Mouse (Mus musculus) gastrocnemius, adult 2 months (tissue): ENCODE results near the gene Cbx8. TPM values are rescaled to one million over a fixed set of nuclear protein-coding genes. Genes with fewer than 3 reads are reported as not detected.
A peak's percentile ranks its signal among the peaks of the same experiment; 100 is the strongest.

ENCODE experiments used
- DNase-seq: peaks from one replicate; pipeline ENCODE4 v3.0.0; 2022
- H3K27ac ChIP-seq: fragments of 200-600 bp; 2 replicates; pipeline ENCODE4 v1.8.1; 2022; ENCODE audit warnings: mild to moderate bottlenecking
- H3K4me3 ChIP-seq: fragments of 200-600 bp; 2 replicates; pipeline ENCODE4 v1.8.1; 2022; ENCODE audit warnings: mild to moderate bottlenecking, moderate library complexity
- CTCF ChIP-seq: fragments of 200-600 bp; IDR thresholded peaks from 2 replicates; pipeline ENCODE4 v1.8.1; 2022; ENCODE audit warnings: antibody characterized with exemption, mild to moderate bottlenecking, moderate library complexity
- intact Hi-C: fragments of 180-260 bp; cut with DNase I; formaldehyde crosslinking; loops from one replicate; pipeline ENCODE4 v1.15.1; 2025
- total RNA-seq, 2 experiments: library from RNA; stranded (reverse); gene quantifications; 2 replicates each; pipeline ENCODE4 v1.2.3; 2021

Gene Cbx8
- total RNA-seq, 2 experiments from 2014 or later: 1.5 to 1.6 TPM

GRCm38 (mm10) chr11:119005547-119006275 lies 35.1 kb downstream of the Cbx8 start:
- DNase-seq: no peak
- no peak overlapping the region for H3K4me3 ChIP-seq
- TF ChIP-seq CTCF: no peak
- intact Hi-C loops: no loop called here
- no peak overlapping the region for H3K27ac ChIP-seq

GRCm38 (mm10) chr11:119001493-119002128 lies 39.2 kb downstream of the Cbx8 start:
- DNase-seq: no peak
- Histone ChIP-seq H3K4me3 (no peak overlapping the region), H3K27ac (no peak overlapping the region)
- intact Hi-C loops: no loop called here
- no peak for TF ChIP-seq CTCF

- no peak for TF ChIP-seq CTCF
- intact Hi-C loops: no loop called here
Observed at GRCm38 (mm10) chr11:119000877-119001276, 39.9 kb downstream of the Cbx8 start.

GRCm38 (mm10) chr11:118999361-118999804 lies 41.4 kb downstream of the Cbx8 start:
- no peak for TF ChIP-seq CTCF
- intact Hi-C loops: no loop called here
- Histone ChIP-seq H3K27ac (no peak overlapping the region), H3K4me3 (no peak overlapping the region)
- no peak for DNase-seq

More at GRCm38 (mm10) chr11:119000877-119001276, 39.9 kb downstream of the Cbx8 start:
- no peak overlapping the region for H3K4me3 ChIP-seq
- no peak for DNase-seq
- H3K27ac ChIP-seq: no peak overlapping the region

GRCm38 (mm10) chr11:118998540-118999265 lies 42.1 kb downstream of the Cbx8 start:
- intact Hi-C loops: no loop called here
- no peak overlapping the region for H3K27ac ChIP-seq
- H3K4me3 ChIP-seq: no peak overlapping the region
- DNase-seq: peak; percentile 75
- peak; percentile 93; the same call in 1 of the 2 replicates for TF ChIP-seq CTCF

- no peak for DNase-seq
- no peak for TF ChIP-seq CTCF
- Histone ChIP-seq H3K4me3 (no peak overlapping the region), H3K27ac (no peak overlapping the region)
- intact Hi-C loops: no loop called here
Observed at GRCm38 (mm10) chr11:118997182-118997581, 43.6 kb downstream of the Cbx8 start.

GRCm38 (mm10) chr11:118995448-118995847 lies 45.3 kb downstream of the Cbx8 start:
- no peak for DNase-seq
- TF ChIP-seq CTCF: no peak
- Histone ChIP-seq H3K4me3 (no peak overlapping the region), H3K27ac (no peak overlapping the region)
- intact Hi-C loops: no loop called here

- intact Hi-C loops: no loop called here
- no peak for DNase-seq
- Histone ChIP-seq H3K4me3 (no peak overlapping the region), H3K27ac (no peak overlapping the region)
- no peak for TF ChIP-seq CTCF
Observed at GRCm38 (mm10) chr11:118992781-118993180, 48.0 kb downstream of the Cbx8 start.

- no peak for TF ChIP-seq CTCF
- no peak for DNase-seq
- H3K27ac ChIP-seq: no peak within 1 kb of the TSS
- intact Hi-C loops: no loop called here
- no peak within 1 kb of the TSS for H3K4me3 ChIP-seq
Observed at GRCm38 (mm10) chr11:118987999-118988398, 52.8 kb downstream of the Cbx8 start, which contains the start of gene Enpp7. Enpp7 (plus strand) TSS chr11:118988188.

Other genes starting within 250 kb of the Cbx8 start
- under 1 TPM; 0.13 to 0.20 TPM for gene Rbfox3, start 129.4 kb downstream of the Cbx8 start, total RNA-seq
- not detected for gene Enpp7, start 52.8 kb downstream of the Cbx8 start, total RNA-seq
- gene Cbx2, start 18.0 kb downstream of the Cbx8 start, total RNA-seq: under 1 TPM; 0.69 to 0.95 TPM
- 1 to 10 TPM; 2.1 to 2.2 TPM for gene Cbx4, start 45.3 kb upstream of the Cbx8 start, total RNA-seq
- gene Tbc1d16, start 187.5 kb upstream of the Cbx8 start, total RNA-seq: 10 to 100 TPM; 30.7 to 36.6 TPM
- not detected for gene Ccdc40, start 187.6 kb upstream of the Cbx8 start, total RNA-seq
- gene Gaa, start 226.9 kb upstream of the Cbx8 start, total RNA-seq: 100 to 1,000 TPM; 148 to 177 TPM